ENCODE assay signal across 10 mouse cellular contexts in the genomic region with DNA sequence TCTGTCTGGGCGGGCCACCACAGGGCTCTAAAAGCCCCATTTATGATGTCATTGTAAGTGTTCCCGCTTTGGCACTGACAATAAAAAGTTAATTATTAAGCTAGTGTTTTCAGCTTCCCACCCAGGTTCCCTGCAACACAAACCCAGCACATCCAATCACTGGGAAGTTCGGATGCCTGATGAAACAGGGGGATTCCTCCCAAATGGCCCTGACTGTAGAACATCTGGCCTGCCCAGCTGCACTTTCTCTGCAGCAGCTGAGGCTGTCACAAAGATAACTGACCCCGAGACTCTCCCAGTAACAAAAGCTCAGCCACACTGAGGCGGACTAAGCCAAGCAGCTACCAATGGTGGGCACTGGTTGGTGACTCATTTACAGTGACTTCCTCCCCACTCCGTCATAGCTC. TPM values are rescaled to one million over a fixed set of nuclear protein-coding genes. Genes with fewer than 3 reads are reported as not detected.
DNase-seq lines count a peak whose midpoint lies in the region; ATAC-seq and TF ChIP-seq lines count a peak whose summit lies in the region.
"Had no signal": no experiment of that assay in that cellular context is flagged by ENCODE, and none has a peak within 500 bp of the region (broad histone marks: within the 10 kb centered on the region; RNA-seq: fewer than 3 reads in every experiment).

No protein-coding gene starts in this region.

- H3K79me2 ChIP-seq in myocyte (ENCODE audit: control insufficient read depth, insufficient read depth) = no peaks in the 10 kb centered on the region

- H3K4me3 ChIP-seq in limb, embryonic 12.5 days (replicated peaks) = no peak overlapping the region
- H3K4me3 ChIP-seq in myocyte = no peak overlapping the region
- no peak overlapping the region for H3K4me3 ChIP-seq in midbrain, embryonic 15.5 days
- H3K4me3 ChIP-seq: heart, embryonic 15.5 days; neural tube, embryonic 12.5 days had no signal

- peak; percentile 18 for TF ChIP-seq POLR2A in myocyte (IDR thresholded peaks at IDR 0.05; ENCODE audit: insufficient read length, low read depth)

- no peak overlapping the region for H3K4me2 ChIP-seq in limb, embryonic 12.5 days
- H3K4me2 ChIP-seq in myocyte (ENCODE audit: low read depth) = peak overlapping the region; percentile 77
- H3K4me2 ChIP-seq in midbrain, embryonic 15.5 days = no peak overlapping the region
- H3K4me2 ChIP-seq: heart, embryonic 15.5 days; neural tube, embryonic 12.5 days had no signal

- intact Hi-C loops in heart, postnatal 25 days (cut with DNase I) = no loop called here

- DNase-seq in embryo, embryonic 11 days = peak; percentile 53
- DNase-seq in heart, postnatal 25 days (ENCODE audit: low spot score) = peak; percentile 42
- no peak for DNase-seq in layer of hippocampus, postnatal 36 days
- no peak for DNase-seq in cerebellum, postnatal 36 days
- DNase-seq: adrenal gland, postnatal 25 days had no signal

- no peaks in the 10 kb centered on the region for H3K36me3 ChIP-seq in limb, embryonic 12.5 days
- H3K36me3 ChIP-seq in myocyte (ENCODE audit: control insufficient read depth, insufficient read depth) = no peaks in the 10 kb centered on the region
- H3K36me3 ChIP-seq in midbrain, embryonic 15.5 days (replicated peaks) = no peaks in the 10 kb centered on the region
- H3K36me3 ChIP-seq: heart, embryonic 15.5 days had no signal

- 0 out of 2 replicates have a peak overlapping the region, but pooled peaks have one; percentile 8 for H3K9ac ChIP-seq in limb, embryonic 12.5 days (replicated peaks)
- no peak overlapping the region for H3K9ac ChIP-seq in midbrain, embryonic 15.5 days
- H3K9ac ChIP-seq: heart, embryonic 15.5 days; neural tube, embryonic 12.5 days had no signal

- H3K27me3 ChIP-seq in limb, embryonic 12.5 days = no peaks in the 10 kb centered on the region
- H3K27me3 ChIP-seq in myocyte (ENCODE audit: control insufficient read depth, insufficient read depth, insufficient read length) = no peaks in the 10 kb centered on the region
- H3K27me3 ChIP-seq in midbrain, embryonic 15.5 days (replicated peaks) = no peaks in the 10 kb centered on the region
- H3K27me3 ChIP-seq: neural tube, embryonic 12.5 days had no signal

- H3ac ChIP-seq in myocyte (ENCODE audit: control insufficient read depth, insufficient read length) = no peak overlapping the region

- H3K4me1 ChIP-seq in limb, embryonic 12.5 days (replicated peaks) = peaks cover 26% of the 10 kb centered on the region
- H3K4me1 ChIP-seq in midbrain, embryonic 15.5 days = peaks cover 9% of the 10 kb centered on the region; the same call in 1 of the 2 replicates
- H3K4me1 ChIP-seq: neural tube, embryonic 12.5 days had no signal

- peak; percentile 73; the same call in 1 of the 2 replicates for ATAC-seq in limb, embryonic 12.5 days (ENCODE audit: insufficient number of reproducible peaks, insufficient read depth, low FRiP score, low TSS enrichment, low read depth)
- no peak for ATAC-seq in midbrain, embryonic 15.5 days (replicated peaks)

- H3K9me3 ChIP-seq in limb, embryonic 12.5 days = no peaks in the 10 kb centered on the region
- no peaks in the 10 kb centered on the region for H3K9me3 ChIP-seq in midbrain, embryonic 15.5 days
- H3K9me3 ChIP-seq: heart, embryonic 15.5 days; neural tube, embryonic 12.5 days had no signal

- whole genome bisulfite sequencing in limb, embryonic 12.5 days = 14% methylated on average over 6 of the region's 6 CpGs
- 63% methylated on average over 6 of the region's 6 CpGs for WGBS in midbrain, embryonic 15.5 days

- H3K27ac ChIP-seq in limb, embryonic 12.5 days = no peak overlapping the region
- no peak overlapping the region for H3K27ac ChIP-seq in midbrain, embryonic 15.5 days
- H3K27ac ChIP-seq: heart, embryonic 15.5 days; neural tube, embryonic 12.5 days had no signal

TF ChIP-seq in myocyte, 11 proteins besides CTCF, POLR2A, EP300 and RAD21:
- TF ChIP-seq POLR2AphosphoS2 (IDR thresholded peaks at IDR 0.05; ENCODE audit: insufficient read length, low read depth) (no peak), CEBPB (IDR thresholded peaks at IDR 0.05; ENCODE audit: insufficient read depth, poor library complexity, severe bottlenecking) (no peak), USF1 (IDR thresholded peaks at IDR 0.05; ENCODE audit: low read depth) (no peak), REST (IDR thresholded peaks at IDR 0.05; ENCODE audit: insufficient read depth, insufficient read length) (no peak), TCF12 (IDR thresholded peaks at IDR 0.05; ENCODE audit: insufficient read depth, poor library complexity, severe bottlenecking) (peak; percentile 32), E2F4 (IDR thresholded peaks at IDR 0.05; ENCODE audit: insufficient read depth) (no peak), MAX (IDR thresholded peaks at IDR 0.05; ENCODE audit: low read depth) (no peak), MYOD1 (IDR thresholded peaks at IDR 0.05; ENCODE audit: control insufficient read depth in 1 of 3, insufficient read length in 2 of 3, low read depth in 2 of 3) (peak; percentile 22 to 87 (median 81)), MYOG (IDR thresholded peaks at IDR 0.05; ENCODE audit: control insufficient read depth in 1 of 3, insufficient read depth in 1 of 3, insufficient read length in 2 of 3, low read depth in 2 of 3) (peak in 1 of 3 experiments; percentile 74), TCF3 (IDR thresholded peaks at IDR 0.05; ENCODE audit: insufficient read length, low read depth) (peak; percentile 50), SRF (IDR thresholded peaks at IDR 0.05; ENCODE audit: control insufficient read depth, insufficient read length, low read depth) (no peak)

RNA-seq across cellular contexts. Expression of a gene that starts 31.2 kb away (rescaled TPM):
- 10 to 100 TPM; 30.1 to 32.3 TPM for total RNA-seq in heart, postnatal 25 days (2021)
- 30.3 and 34.4 TPM in 2 replicates for polyA plus RNA-seq in limb, embryonic 12.5 days (2016; fragmentation: Nextera tagmentation; extraction: Ambion mirVana)
- 8.7 TPM for polyA plus RNA-seq in myocyte (2012; fragmentation: generic; extraction: Trizol)
- total RNA-seq in layer of hippocampus, postnatal 36 days (2021) = 10 to 100 TPM; 41.6 to 42.8 TPM
- 48.3 and 51.8 TPM in 2 replicates for polyA plus RNA-seq in midbrain, embryonic 15.5 days (2015; fragmentation: Nextera tagmentation; extraction: Ambion mirVana)

Comparison
In these comparisons a context has a peak if more than half of its experiments do, and no peak if none do; other contexts are left out.
1. DNase-seq: peak in embryo, embryonic 11 days (single experiment) and heart, postnatal 25 days (single experiment); none in layer of hippocampus, postnatal 36 days (0 of 2) and cerebellum, postnatal 36 days (0 of 2).